8 mouse cellular contexts compared by ENCODE assay signal in genomic region chr3:121171872-121172265, GRCm38 (mm10). TPM values are rescaled to one million over a fixed set of nuclear protein-coding genes. Genes with fewer than 3 reads are reported as not detected.
DNase-seq lines count a peak whose midpoint lies in the region; ATAC-seq and TF ChIP-seq lines count a peak whose summit lies in the region.

No protein-coding gene starts in this region.

- TF ChIP-seq CTCF in kidney, adult 2 months (conservative IDR thresholded peaks at IDR 0.05; ENCODE audit: insufficient read depth, insufficient read length, low read depth, low read length), result no peak
- no peak for TF ChIP-seq CTCF in cortical plate, adult 2 months (IDR thresholded peaks at IDR 0.05; ENCODE audit: extremely low read depth, insufficient read depth, low read length)

- peaks cover 5% of the 10 kb centered on the region; the same call in 1 of the 2 replicates for H3K4me1 ChIP-seq in kidney, adult 2 months (ENCODE audit: control insufficient read depth, insufficient read depth, low read length)
- H3K4me1 ChIP-seq in cortical plate, adult 2 months (ENCODE audit: control insufficient read depth, insufficient read depth, low read length), result no peaks in the 10 kb centered on the region
- 0 out of 2 replicates have a peak, but pooled peaks cover 8% of the 10 kb centered on the region for H3K4me1 ChIP-seq in hindbrain, embryonic 14.5 days (replicated peaks; ENCODE audit: control insufficient read depth, insufficient read depth, low read length)
- H3K4me1 ChIP-seq in midbrain, embryonic 13.5 days (replicated peaks), result 0 out of 2 replicates have a peak, but pooled peaks cover 4% of the 10 kb centered on the region

- peak overlapping the region; percentile 97 for H3K4me3 ChIP-seq in kidney, adult 2 months (ENCODE audit: insufficient read depth, low read depth, low read length)
- H3K4me3 ChIP-seq in cortical plate, adult 2 months (ENCODE audit: insufficient read depth, low read length), result peak overlapping the region; percentile 86
- peak overlapping the region; percentile 52 for H3K4me3 ChIP-seq in hindbrain, embryonic 14.5 days (replicated peaks; ENCODE audit: low read length)
- H3K4me3 ChIP-seq in midbrain, embryonic 13.5 days (replicated peaks), result peak overlapping the region; percentile 56

- peak overlapping the region; percentile 67 for H3K4me2 ChIP-seq in hindbrain, embryonic 14.5 days (replicated peaks)
- peak overlapping the region; percentile 70 for H3K4me2 ChIP-seq in midbrain, embryonic 13.5 days (replicated peaks)

- no peak for ATAC-seq in hindbrain, embryonic 14.5 days (ENCODE audit: low FRiP score)
- ATAC-seq in midbrain, embryonic 13.5 days, result no peak; the same call in 1 of the 2 replicates

- H3K27me3 ChIP-seq in kidney, adult 2 months (replicated peaks; ENCODE audit: control insufficient read depth, insufficient read depth, low read length), result no peaks in the 10 kb centered on the region
- H3K27me3 ChIP-seq in hindbrain, embryonic 14.5 days (ENCODE audit: control insufficient read depth, insufficient read depth, low read length), result no peaks in the 10 kb centered on the region
- no peaks in the 10 kb centered on the region for H3K27me3 ChIP-seq in midbrain, embryonic 13.5 days

- H3K27ac ChIP-seq in kidney, adult 2 months (ENCODE audit: insufficient read depth, low read depth, low read length), result peak overlapping the region; percentile 73; the same call in 1 of the 2 replicates
- no peak overlapping the region for H3K27ac ChIP-seq in cortical plate, adult 2 months (ENCODE audit: insufficient read depth, low read length)
- no peak overlapping the region for H3K27ac ChIP-seq in hindbrain, embryonic 14.5 days
- H3K27ac ChIP-seq in midbrain, embryonic 13.5 days, result no peak overlapping the region

- H3K9ac ChIP-seq in hindbrain, embryonic 14.5 days, result no peak overlapping the region
- 0 out of 2 replicates have a peak overlapping the region, but pooled peaks have one; percentile 69 for H3K9ac ChIP-seq in midbrain, embryonic 13.5 days (replicated peaks)

- no peaks in the 10 kb centered on the region for H3K36me3 ChIP-seq in kidney, adult 2 months (ENCODE audit: control insufficient read depth, insufficient read depth, low read length)
- no peaks in the 10 kb centered on the region for H3K36me3 ChIP-seq in hindbrain, embryonic 14.5 days (replicated peaks; ENCODE audit: control insufficient read depth, insufficient read depth)
- H3K36me3 ChIP-seq in midbrain, embryonic 13.5 days, result no peaks in the 10 kb centered on the region

- peak; percentile 80 for DNase-seq in kidney, adult 2 months
- DNase-seq in kidney, adult 11 months, result no peak
- DNase-seq in hindbrain, embryonic 14.5 days (ENCODE audit: low spot score), result no peak
- DNase-seq in left cerebral cortex, postnatal 10 days (ENCODE audit: extremely low spot score in 1 of 2, low spot score in 2 of 2), result no peak
- DNase-seq in B cell, adult 2 months, result no peak
- DNase-seq in embryo, embryonic 10 days (ENCODE audit: low spot score), result no peak

- 18% methylated on average over 6 of the region's 6 CpGs for WGBS in kidney, adult 2 months
- WGBS in hindbrain, embryonic 14.5 days, result 59% methylated on average over 6 of the region's 6 CpGs
- WGBS in midbrain, embryonic 13.5 days, result 52% methylated on average over 6 of the region's 6 CpGs

- H3K9me3 ChIP-seq in hindbrain, embryonic 14.5 days (ENCODE audit: control insufficient read depth, low read length), result no peaks in the 10 kb centered on the region
- peaks cover 3% of the 10 kb centered on the region; the same call in 1 of the 2 replicates for H3K9me3 ChIP-seq in midbrain, embryonic 13.5 days

- intact Hi-C loops in left cerebral cortex, postnatal 10 days (cut with DNase I), result loop anchor here (5.0 to 10.0 kb wide), 3 partner anchors 93 to 253 kb away; partner anchors contain the start of genes Alg14 and Cnn3

- TF ChIP-seq POLR2A in kidney, adult 2 months (IDR thresholded peaks at IDR 0.05; ENCODE audit: low read depth, low read length), result no peak
- TF ChIP-seq POLR2A in cortical plate, adult 2 months (IDR thresholded peaks at IDR 0.05; ENCODE audit: extremely low read depth, insufficient read depth, low read length), result no peak

RNA-seq across cellular contexts. Expression of gene Rwdd3, which starts 0.4 kb away (rescaled TPM):
- 2.8 and 4.3 TPM in 2 replicates for polyA plus RNA-seq in kidney, adult 2 months (2012; rRNA removed)
- polyA plus RNA-seq in cortical plate, adult 2 months (2012; rRNA removed), result 5.9 and 7.9 TPM in 2 replicates
- polyA plus RNA-seq in hindbrain, embryonic 14.5 days (2014; fragmentation: Nextera tagmentation; extraction: Ambion mirVana), result 6.1 and 6.6 TPM in 2 replicates
- polyA plus RNA-seq in midbrain, embryonic 13.5 days (2015; fragmentation: Nextera tagmentation; extraction: Ambion mirVana), result 4.7 and 5.5 TPM in 2 replicates
- total RNA-seq in left cerebral cortex, postnatal 10 days (2021), result 10 to 100 TPM; 14.9 to 16.5 TPM
